Mouse (Mus musculus) MEL (cell line): ENCODE measurements at regions not wholly inside any gene's neighbourhood (a gene's known extent, or its start where the extent isn't known, plus 50 kb on each side); places are given as distances from the start of the nearest gene placed in this dataset.

Experiments
- DNase-seq: peaks from one replicate; pipeline ENCODE4 v3.0.0; 2011; ENCODE audit warnings: low read depth, low spot score
- H3K27ac ChIP-seq: 2 replicates; pipeline ENCODE4 v1.5.1; 2012; ENCODE audit warnings: low read depth, mild to moderate bottlenecking, control low read depth, low read length, moderate library complexity; ENCODE audit not compliant: control insufficient read depth
- H3K27me3 ChIP-seq, 2 experiments: fragments of 150-350 bp in 1 of 2; sonication (generic) in 1 of 2; 2 replicates each; pipeline ENCODE4 v1.6.1; 2012; ENCODE audit warnings: low read length in 2 of 2, mild to moderate bottlenecking in 2 of 2, improper control_type of control experiment in 1 of 2, moderate library complexity in 1 of 2; ENCODE audit not compliant: insufficient read depth in 2 of 2, control insufficient read depth in 1 of 2
- H3K36me3 ChIP-seq, 2 experiments: 2 replicates each; pipeline ENCODE4 v1.6.1; 2012 to 2014; ENCODE audit warnings: low read length in 2 of 2, improper control_type of control experiment in 1 of 2, inconsistent platforms in 1 of 2, mild to moderate bottlenecking in 1 of 2; ENCODE audit not compliant: insufficient read depth in 2 of 2, control insufficient read depth in 1 of 2
- H3K4me1 ChIP-seq, 2 experiments: fragments of 150-350 bp in 1 of 2; sonication (generic) in 1 of 2; 2 replicates each; pipeline ENCODE4 v1.6.1; 2012; ENCODE audit warnings: low read length in 2 of 2, improper control_type of control experiment in 1 of 2, mild to moderate bottlenecking in 1 of 2; ENCODE audit not compliant: insufficient read depth in 2 of 2, control insufficient read depth in 1 of 2
- H3K4me3 ChIP-seq, 2 experiments: fragments of 150-350 bp in 1 of 2; sonication (generic) in 1 of 2; 2 replicates each; pipeline ENCODE4 v1.5.1; 2012; ENCODE audit warnings: low read depth in 2 of 2, low read length in 2 of 2, mild to moderate bottlenecking in 2 of 2, moderate library complexity in 2 of 2, control low read depth in 1 of 2, improper control_type of control experiment in 1 of 2; ENCODE audit not compliant: control insufficient read depth in 1 of 2, insufficient read depth in 1 of 2
- H3K79me2 ChIP-seq: 2 replicates; pipeline ENCODE4 v1.6.1; 2012; ENCODE audit warnings: mild to moderate bottlenecking, low read length, moderate library complexity; ENCODE audit not compliant: control insufficient read depth, poor library complexity, insufficient read depth
- H3K9ac ChIP-seq: 2 replicates; pipeline ENCODE4 v1.6.1; 2012; ENCODE audit warnings: low read depth, mild to moderate bottlenecking, control low read depth, low read length, moderate library complexity; ENCODE audit not compliant: control insufficient read depth, poor library complexity, severe bottlenecking
- H3K9me3 ChIP-seq: fragments of 150-350 bp; sonication (generic); replicated peaks from 2 replicates; pipeline ENCODE4 v1.6.1; 2012; ENCODE audit warnings: mild to moderate bottlenecking, low read length, improper control_type of control experiment, moderate library complexity; ENCODE audit not compliant: insufficient read depth
- CHD1 ChIP-seq: IDR thresholded peaks from 2 replicates; pipeline ENCODE4 v1.6.1; 2012; ENCODE audit warnings: low read depth, mild to moderate bottlenecking, inconsistent platforms, low read length, improper control_type of control experiment
- CHD2 ChIP-seq: IDR thresholded peaks from 2 replicates; pipeline ENCODE4 v1.6.1; 2011; ENCODE audit warnings: low read length, improper control_type of control experiment
- E2F4 ChIP-seq: IDR thresholded peaks from 2 replicates; pipeline ENCODE4 v1.6.1; 2011; ENCODE audit warnings: low read depth, low read length, improper control_type of control experiment, borderline replicate concordance
- EP300 ChIP-seq, 2 experiments: IDR thresholded peaks; 2 replicates each; pipeline ENCODE4 v1.6.1; 2011; ENCODE audit warnings: improper control_type of control experiment in 2 of 2, low read length in 2 of 2, low read depth in 1 of 2, mild to moderate bottlenecking in 1 of 2
- GATA1 ChIP-seq: IDR thresholded peaks from 2 replicates; pipeline ENCODE4 v1.6.1; 2011; ENCODE audit warnings: low read depth, low read length, improper control_type of control experiment
- HCFC1 ChIP-seq: IDR thresholded peaks from 2 replicates; pipeline ENCODE4 v1.6.1; 2012; ENCODE audit warnings: low read depth, mild to moderate bottlenecking, inconsistent platforms, low read length, improper control_type of control experiment, moderate library complexity
- MAFK ChIP-seq: IDR thresholded peaks from 2 replicates; pipeline ENCODE4 v1.6.1; 2011; ENCODE audit warnings: low read depth, mild to moderate bottlenecking, low read length, improper control_type of control experiment, borderline replicate concordance
- MYB ChIP-seq: IDR thresholded peaks from 2 replicates; pipeline ENCODE4 v1.6.1; 2011; ENCODE audit warnings: mild to moderate bottlenecking, low read depth, low read length, improper control_type of control experiment
- MYC ChIP-seq: IDR thresholded peaks from 2 replicates; pipeline ENCODE4 v1.6.1; 2011; ENCODE audit warnings: low read depth, mild to moderate bottlenecking, low read length, improper control_type of control experiment, moderate library complexity
- POLR2A ChIP-seq, 2 experiments: IDR thresholded peaks; 2 replicates each; pipeline ENCODE4 v1.6.1; 2011 to 2012; ENCODE audit warnings: low read length in 2 of 2, mild to moderate bottlenecking in 2 of 2, control low read depth in 1 of 2, improper control_type of control experiment in 1 of 2, low read depth in 1 of 2, moderate library complexity in 1 of 2; ENCODE audit not compliant: control insufficient read depth in 1 of 2, insufficient read depth in 1 of 2, poor library complexity in 1 of 2
- POLR2AphosphoS2 ChIP-seq: IDR thresholded peaks from 2 replicates; pipeline ENCODE4 v1.6.1; 2011; ENCODE audit warnings: low read length, improper control_type of control experiment
- RCOR1 ChIP-seq: IDR thresholded peaks from 2 replicates; pipeline ENCODE4 v1.6.1; 2012; ENCODE audit warnings: low read depth, mild to moderate bottlenecking, inconsistent platforms, low read length, improper control_type of control experiment
- SMC3 ChIP-seq: IDR thresholded peaks from 2 replicates; pipeline ENCODE4 v1.6.1; 2011; ENCODE audit warnings: low read depth, low read length, improper control_type of control experiment
- TAL1 ChIP-seq: IDR thresholded peaks from 2 replicates; pipeline ENCODE4 v1.6.1; 2012; ENCODE audit warnings: mild to moderate bottlenecking, inconsistent platforms, low read length, moderate library complexity, mixed read lengths
- USF2 ChIP-seq, 2 experiments: IDR thresholded peaks; 2 replicates each; pipeline ENCODE4 v1.6.1; 2011 to 2012; ENCODE audit warnings: improper control_type of control experiment in 2 of 2, low read length in 2 of 2, borderline replicate concordance in 1 of 2, inconsistent platforms in 1 of 2, low read depth in 1 of 2, mild to moderate bottlenecking in 1 of 2; ENCODE audit not compliant: insufficient read depth in 1 of 2
- ZC3H11A ChIP-seq: IDR thresholded peaks from 2 replicates; pipeline ENCODE4 v1.6.1; 2012; ENCODE audit warnings: low read depth, mild to moderate bottlenecking, inconsistent platforms, low read length, improper control_type of control experiment
- ZKSCAN1 ChIP-seq: IDR thresholded peaks from 2 replicates; pipeline ENCODE4 v1.6.1; 2012; ENCODE audit warnings: low read depth, mild to moderate bottlenecking, inconsistent platforms, low read length, improper control_type of control experiment, moderate library complexity
- ZMIZ1 ChIP-seq: IDR thresholded peaks from 2 replicates; pipeline ENCODE4 v1.6.1; 2012; ENCODE audit warnings: low read depth, mild to moderate bottlenecking, inconsistent platforms, low read length, improper control_type of control experiment, moderate library complexity
- ZNF384 ChIP-seq: IDR thresholded peaks from 2 replicates; pipeline ENCODE4 v1.6.1; 2012; ENCODE audit warnings: low read depth, mild to moderate bottlenecking, inconsistent platforms, low read length, improper control_type of control experiment

DNA sequence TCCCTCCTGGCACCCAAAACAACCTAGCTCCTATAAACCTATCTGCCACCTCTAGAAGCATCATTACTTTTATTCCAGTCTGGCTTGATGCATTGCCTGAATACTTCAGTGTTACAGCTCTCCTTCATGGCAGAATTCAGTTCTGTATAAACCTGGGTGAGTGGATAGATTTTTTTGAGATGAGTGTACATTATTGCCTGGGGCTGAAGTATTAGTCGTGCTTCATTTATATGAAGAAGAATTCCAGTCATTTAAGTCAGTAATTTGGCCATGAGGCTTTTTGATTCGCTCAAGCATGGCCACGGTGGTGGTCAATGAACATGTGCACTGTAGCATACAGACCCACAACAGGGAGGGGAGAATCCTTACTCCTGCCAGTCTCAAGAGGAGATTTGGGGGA, 470.1 kb upstream of the Ndn start:
- DNase-seq: no peak
- Histone ChIP-seq H3K79me2 (no peaks in the 10 kb centered on the region), H3K27ac (no peak overlapping the region)

DNA sequence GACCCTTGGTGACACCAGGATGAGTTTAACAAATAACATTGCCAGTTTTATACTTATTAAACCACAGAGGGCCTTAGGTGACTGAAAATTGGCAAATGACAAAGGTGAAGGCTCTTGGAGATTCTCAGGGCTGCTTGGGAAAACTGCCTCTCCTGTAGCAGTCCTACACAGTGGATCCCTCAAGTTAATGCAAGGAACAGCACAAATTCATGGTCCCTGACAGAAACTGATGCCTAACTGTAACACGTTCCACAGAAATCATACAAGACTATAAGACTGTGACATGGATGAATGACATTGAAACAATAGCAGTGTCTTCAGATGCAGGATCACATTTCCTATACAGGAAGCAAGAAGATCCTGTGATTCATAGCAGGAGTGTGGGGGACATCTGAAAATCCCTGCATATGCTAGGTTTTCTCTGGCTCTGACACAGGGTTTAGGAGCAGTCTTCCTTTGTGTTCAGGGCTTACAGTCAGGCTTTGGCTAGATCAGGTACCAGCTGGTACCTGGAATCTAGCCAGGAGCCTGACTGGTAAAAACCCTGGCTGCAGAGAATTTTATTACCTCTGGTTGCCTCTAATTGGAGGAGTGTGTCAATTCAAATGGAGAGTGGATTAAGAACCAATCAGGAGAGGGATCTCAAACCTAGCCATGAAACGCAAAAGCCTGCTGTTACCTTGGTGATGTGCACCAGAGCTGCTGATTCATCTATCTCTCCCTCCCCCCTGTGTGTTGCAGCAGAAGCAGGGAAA, 468.9 kb upstream of the Ndn start:
- Histone ChIP-seq H3K9ac (no peak overlapping the region), H3K27me3 (no peaks in the 10 kb centered on the region), H3K4me1 (no peaks in the 10 kb centered on the region), H3K4me3 (no peak overlapping the region), H3K36me3 (no peaks in the 10 kb centered on the region), H3K27ac (no peak overlapping the region), H3K9me3 (no peaks in the 10 kb centered on the region), H3K79me2 (no peaks in the 10 kb centered on the region)
- no peak for TF ChIP-seq ZMIZ1
- no peak for TF ChIP-seq GATA1
- TF ChIP-seq POLR2AphosphoS2: no peak
- no peak for TF ChIP-seq EP300 (IDR thresholded peaks at IDR 0.05; ENCODE audit: low read depth in 1 of 2, low read length in 2 of 2)
- no peak for TF ChIP-seq CHD1
- TF ChIP-seq ZKSCAN1: no peak
- TF ChIP-seq MYC: no peak
- no peak for TF ChIP-seq ZNF384
- no peak for TF ChIP-seq E2F4
- TF ChIP-seq SMC3: no peak
- TF ChIP-seq POLR2A (IDR thresholded peaks at IDR 0.05; ENCODE audit: control insufficient read depth in 1 of 2, insufficient read depth in 1 of 2, low read depth in 1 of 2, low read length in 2 of 2, poor library complexity in 1 of 2): no peak
- no peak for DNase-seq

More for the DNA sequence above, 470.1 kb upstream of the Ndn start:
- H3K9me3 ChIP-seq: no peaks in the 10 kb centered on the region
- H3K4me3 ChIP-seq: no peak overlapping the region
- H3K27me3 ChIP-seq: no peaks in the 10 kb centered on the region
- H3K9ac ChIP-seq: no peak overlapping the region
- no peak for TF ChIP-seq POLR2AphosphoS2
- no peak for TF ChIP-seq POLR2A (IDR thresholded peaks at IDR 0.05; ENCODE audit: control insufficient read depth in 1 of 2, insufficient read depth in 1 of 2, low read depth in 1 of 2, low read length in 2 of 2, poor library complexity in 1 of 2)
- TF ChIP-seq, all 39 proteins: peak for 0
- H3K36me3 ChIP-seq: no peaks in the 10 kb centered on the region
- H3K4me1 ChIP-seq: no peaks in the 10 kb centered on the region

- Histone ChIP-seq H3K9ac (no peak overlapping the region), H3K27me3 (no peaks in the 10 kb centered on the region), H3K79me2 (no peaks in the 10 kb centered on the region), H3K9me3 (no peaks in the 10 kb centered on the region), H3K4me1 (no peaks in the 10 kb centered on the region), H3K4me3 (no peak overlapping the region), H3K36me3 (no peaks in the 10 kb centered on the region), H3K27ac (no peak overlapping the region)
- no peak for DNase-seq
- TF ChIP-seq CHD1: no peak
- no peak for TF ChIP-seq SMC3
- no peak for TF ChIP-seq RCOR1
- no peak for TF ChIP-seq CHD2
- TF ChIP-seq ZC3H11A: no peak
- no peak for TF ChIP-seq POLR2AphosphoS2
- no peak for TF ChIP-seq EP300 (IDR thresholded peaks at IDR 0.05; ENCODE audit: low read depth in 1 of 2, low read length in 2 of 2)
- TF ChIP-seq MYB: no peak
- no peak for TF ChIP-seq MAFK
- no peak for TF ChIP-seq TAL1
- TF ChIP-seq HCFC1: no peak
- no peak for TF ChIP-seq MYC
- TF ChIP-seq USF2 (IDR thresholded peaks at IDR 0.05; ENCODE audit: borderline replicate concordance in 1 of 2, insufficient read depth in 1 of 2, low read depth in 1 of 2, low read length in 2 of 2): no peak
Measured at GRCm38 (mm10) chr7:61878095-61878494, 468.3 kb upstream of the Ndn start.
